Mouse (Mus musculus): Measurements from ENCODE around the gene Tpsab1. TPM values are rescaled to one million over a fixed set of nuclear protein-coding genes. Genes with fewer than 3 reads are reported as not detected.
A peak's percentile ranks its signal among the peaks of the same experiment; 100 is the strongest.

The Tpsab1 gene
- polyA plus RNA-seq (2021): not detected

- no peak for TF ChIP-seq CTCF (IDR thresholded peaks at IDR 0.05)
- ATAC-seq (no peak), DNase-seq (ENCODE audit: low read depth, low spot score) (no peak)
- POLR2A ChIA-PET: no interaction called here
- H3K27me3 ChIP-seq: peaks cover 17% of the 10 kb centered on the region
- CTCF ChIA-PET: no interaction called here
- in situ Hi-C loops (cut with MboI; ENCODE audit: low pct_unique_long_range_greater_than_20kb): no loop called here
Measured at GRCm38 (mm10) chr17:25345462-25345861, at the start of gene Tpsab1. TSS of gene Tpsab1 (minus strand) at chr17:25345562.

- in situ Hi-C loops (cut with MboI; ENCODE audit: low pct_unique_long_range_greater_than_20kb): no loop called here
- TF ChIP-seq CTCF (IDR thresholded peaks at IDR 0.05): no peak
- ATAC-seq (no peak), DNase-seq (ENCODE audit: low read depth, low spot score) (no peak)
- CTCF ChIA-PET: no interaction called here
- POLR2A ChIA-PET: no interaction called here
- peaks cover 42% of the 10 kb centered on the region for H3K27me3 ChIP-seq
Measured at GRCm38 (mm10) chr17:25394526-25394925, 49.2 kb upstream of the Tpsab1 start.

- TF ChIP-seq CTCF (IDR thresholded peaks at IDR 0.05): no peak
- POLR2A ChIA-PET: no interaction called here
- ATAC-seq (no peak), DNase-seq (ENCODE audit: low read depth, low spot score) (no peak)
- in situ Hi-C loops (cut with MboI; ENCODE audit: low pct_unique_long_range_greater_than_20kb): no loop called here
- H3K27me3 ChIP-seq: peaks cover 30% of the 10 kb centered on the region
- CTCF ChIA-PET: no interaction called here
Measured at GRCm38 (mm10) chr17:25374011-25374410, 28.6 kb upstream of the Tpsab1 start.

GRCm38 (mm10) chr17:25372491-25372890, 27.1 kb upstream of the Tpsab1 start:
- DNase-seq (ENCODE audit: low read depth, low spot score): no peak
- ATAC-seq: no peak
- POLR2A ChIA-PET: no interaction called here
- peaks cover 29% of the 10 kb centered on the region for H3K27me3 ChIP-seq
- in situ Hi-C loops (cut with MboI; ENCODE audit: low pct_unique_long_range_greater_than_20kb): no loop called here
- CTCF ChIA-PET: no interaction called here
- TF ChIP-seq CTCF (IDR thresholded peaks at IDR 0.05): no peak

GRCm38 (mm10) chr17:25368973-25369372, 23.6 kb upstream of the Tpsab1 start, which contains the start of gene Tpsg1:
TSS of gene Tpsg1 (plus strand) at chr17:25369273.
- no peak for TF ChIP-seq CTCF (IDR thresholded peaks at IDR 0.05)
- no peak for ATAC-seq
- ChIA-PET CTCF (no interaction called here), POLR2A (no interaction called here)
- in situ Hi-C loops (cut with MboI; ENCODE audit: low pct_unique_long_range_greater_than_20kb): no loop called here
- peaks cover 12% of the 10 kb centered on the region for H3K27me3 ChIP-seq
- no peak for DNase-seq (ENCODE audit: low read depth, low spot score)

GRCm38 (mm10) chr17:25366005-25366404, 20.6 kb upstream of the Tpsab1 start, which contains the start of gene Tpsb2:
TSS of gene Tpsb2 (plus strand) at chr17:25366305.
- no peak for TF ChIP-seq CTCF (IDR thresholded peaks at IDR 0.05)
- no peak for DNase-seq (ENCODE audit: low read depth, low spot score)
- H3K27me3 ChIP-seq: no peaks in the 10 kb centered on the region
- in situ Hi-C loops (cut with MboI; ENCODE audit: low pct_unique_long_range_greater_than_20kb): no loop called here
- ChIA-PET POLR2A (no interaction called here), CTCF (no interaction called here)
- ATAC-seq: no peak

GRCm38 (mm10) chr17:25363726-25364125, 18.4 kb upstream of the Tpsab1 start:
- no peak for TF ChIP-seq CTCF (IDR thresholded peaks at IDR 0.05)
- CTCF ChIA-PET: interaction anchor here (1.0 kb wide), 1 partner anchor 35 kb away, joined by 3 read pairs; no protein-coding TSS in a partner anchor
- H3K27me3 ChIP-seq: peaks cover 5% of the 10 kb centered on the region
- DNase-seq (ENCODE audit: low read depth, low spot score) (no peak), ATAC-seq (no peak)
- in situ Hi-C loops (cut with MboI; ENCODE audit: low pct_unique_long_range_greater_than_20kb): no loop called here
- POLR2A ChIA-PET: no interaction called here

- ChIA-PET POLR2A (no interaction called here), CTCF (no interaction called here)
- ATAC-seq (no peak), DNase-seq (ENCODE audit: low read depth, low spot score) (no peak)
- no peak for TF ChIP-seq CTCF (IDR thresholded peaks at IDR 0.05)
- in situ Hi-C loops (cut with MboI; ENCODE audit: low pct_unique_long_range_greater_than_20kb): no loop called here
- peaks cover 10% of the 10 kb centered on the region for H3K27me3 ChIP-seq
Measured at GRCm38 (mm10) chr17:25361291-25361690, 15.9 kb upstream of the Tpsab1 start.

GRCm38 (mm10) chr17:25341490-25341889, 3.9 kb downstream of the Tpsab1 start:
- CTCF ChIA-PET: no interaction called here
- in situ Hi-C loops (cut with MboI; ENCODE audit: low pct_unique_long_range_greater_than_20kb): no loop called here
- POLR2A ChIA-PET: no interaction called here

GRCm38 (mm10) chr17:25340003-25340402, 5.4 kb downstream of the Tpsab1 start:
- no peak for DNase-seq (ENCODE audit: low read depth, low spot score)
- no peak for TF ChIP-seq CTCF (IDR thresholded peaks at IDR 0.05)
- in situ Hi-C loops (cut with MboI; ENCODE audit: low pct_unique_long_range_greater_than_20kb): no loop called here
- peaks cover 18% of the 10 kb centered on the region for H3K27me3 ChIP-seq
- no peak for ATAC-seq
- ChIA-PET POLR2A (no interaction called here), CTCF (no interaction called here)

More at GRCm38 (mm10) chr17:25341490-25341889, 3.9 kb downstream of the Tpsab1 start:
- H3K27me3 ChIP-seq: peaks cover 17% of the 10 kb centered on the region
- ATAC-seq: no peak
- no peak for TF ChIP-seq CTCF (IDR thresholded peaks at IDR 0.05)
- DNase-seq (ENCODE audit: low read depth, low spot score): no peak

- no peak for ATAC-seq
- no peak for DNase-seq (ENCODE audit: low read depth, low spot score)
- in situ Hi-C loops (cut with MboI; ENCODE audit: low pct_unique_long_range_greater_than_20kb): no loop called here
- POLR2A ChIA-PET: no interaction called here
- no peak for TF ChIP-seq CTCF (IDR thresholded peaks at IDR 0.05)
- CTCF ChIA-PET: no interaction called here
- peaks cover 13% of the 10 kb centered on the region for H3K27me3 ChIP-seq
Measured at GRCm38 (mm10) chr17:25338218-25338617, 7.1 kb downstream of the Tpsab1 start.

- in situ Hi-C loops (cut with MboI; ENCODE audit: low pct_unique_long_range_greater_than_20kb): no loop called here
- TF ChIP-seq CTCF (IDR thresholded peaks at IDR 0.05): peak; percentile 92
- peaks cover 42% of the 10 kb centered on the region for H3K27me3 ChIP-seq
- CTCF ChIA-PET: no interaction called here
- DNase-seq (ENCODE audit: low read depth, low spot score) (peak; percentile 10), ATAC-seq (no peak)
- POLR2A ChIA-PET: no interaction called here
Measured at GRCm38 (mm10) chr17:25333943-25334342, 11.4 kb downstream of the Tpsab1 start.
